Mouse (Mus musculus) limb, embryonic 13.5 days (tissue): ENCODE data around the gene Prr15. TPM values are rescaled to one million over a fixed set of nuclear protein-coding genes. Genes with fewer than 3 reads are reported as not detected.

Experiments
- ATAC-seq: fragments of 200-750 bp; cut with Nextera tagmentation; 2 replicates; pipeline ENCODE4 v1.8.0; 2017; ENCODE audit warnings: low read depth, moderate number of reproducible peaks, moderate TSS enrichment; ENCODE audit not compliant: low FRiP score
- H3K27ac ChIP-seq: fragments of 300-500 bp; sonication (generic); 2 replicates; pipeline ENCODE4 v1.5.1; 2015; ENCODE audit warnings: inconsistent platforms, mild to moderate bottlenecking, moderate library complexity
- H3K27me3 ChIP-seq: fragments of 300-500 bp; sonication (generic); 2 replicates; pipeline ENCODE4 v1.6.1; 2015; ENCODE audit warnings: mild to moderate bottlenecking, inconsistent platforms
- H3K36me3 ChIP-seq: fragments of 300-500 bp; sonication (generic); 2 replicates; pipeline ENCODE4 v1.6.1; 2015; ENCODE audit warnings: inconsistent platforms, mild to moderate bottlenecking, moderate library complexity
- H3K4me1 ChIP-seq: fragments of 300-500 bp; sonication (generic); 2 replicates; pipeline ENCODE4 v1.6.1; 2015; ENCODE audit warnings: inconsistent platforms
- H3K4me2 ChIP-seq: fragments of 300-500 bp; sonication (generic); replicated peaks from 2 replicates; pipeline ENCODE4 v1.6.1; 2015; ENCODE audit warnings: inconsistent platforms, mild to moderate bottlenecking, moderate library complexity
- H3K4me3 ChIP-seq: fragments of 300-500 bp; sonication (generic); 2 replicates; pipeline ENCODE4 v1.5.1; 2015; ENCODE audit warnings: moderate library complexity, mild to moderate bottlenecking, inconsistent platforms
- H3K9ac ChIP-seq: fragments of 300-500 bp; sonication (generic); 2 replicates; pipeline ENCODE4 v1.6.1; 2015; ENCODE audit warnings: mild to moderate bottlenecking, inconsistent platforms
- H3K9me3 ChIP-seq: fragments of 300-500 bp; sonication (generic); 2 replicates; pipeline ENCODE4 v1.6.1; 2016; ENCODE audit warnings: inconsistent platforms
- WGBS: fragments of 180-500 bp; shearing (Covaris S2); methylation state at CpG from one replicate; pipeline ENCODE4 v1.1.7; 2015; 5-methylcytosine and 5-hydroxymethylcytosine counted together
- polyA plus RNA-seq: library from polyadenylated mRNA; unstranded; fragments of >200 nt; fragmentation: Nextera tagmentation; extraction: Ambion mirVana; gene quantifications from 2 replicates; pipeline ENCODE4 v1.2.1, GENCODE M21; 2015

Gene Prr15
- 0.57 and 0.86 TPM in 2 replicates for polyA plus RNA-seq

DNA sequence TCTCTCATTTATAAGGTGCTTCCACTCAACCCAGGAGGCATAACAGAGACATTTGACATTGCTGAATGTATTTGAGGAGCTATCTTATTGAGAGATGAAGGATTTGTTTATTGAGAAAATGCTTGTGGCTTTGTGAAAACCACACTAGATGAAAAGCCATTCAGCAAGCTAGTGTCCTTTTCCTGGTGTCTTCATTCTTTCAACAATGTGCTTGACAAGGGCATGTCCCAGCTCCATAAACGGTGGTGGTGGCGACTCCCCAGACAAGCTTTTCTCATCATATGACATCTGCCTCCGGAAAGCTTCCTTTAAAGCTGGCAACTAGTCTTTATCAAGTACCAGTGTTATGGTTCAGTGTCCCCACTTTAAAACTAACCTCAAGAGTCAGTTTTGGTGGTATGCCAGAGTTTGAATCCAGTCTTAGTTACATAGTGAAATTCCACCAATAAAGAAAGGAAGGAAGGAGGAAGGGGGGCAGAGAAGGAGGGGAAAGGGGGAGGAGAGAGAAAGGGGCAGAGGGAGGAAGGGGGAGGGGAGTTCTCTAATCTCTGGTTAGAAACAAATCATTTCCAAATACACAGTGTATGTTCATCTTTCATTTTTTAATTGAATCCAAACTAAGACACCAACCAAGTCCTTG lies at the start of gene Prr15:
Prr15 (plus strand) TSS at position 590 of the 640 bp plus-strand sequence.
- no peak for ATAC-seq
- peaks cover 16% of the 10 kb centered on the region for H3K4me1 ChIP-seq
- H3K9me3 ChIP-seq, result no peaks in the 10 kb centered on the region
- H3K9ac ChIP-seq, result 0 out of 2 replicates have a peak within 1 kb of the TSS, but pooled peaks have one; percentile 51
- no peak within 1 kb of the TSS for H3K27ac ChIP-seq
- 64% methylated on average over 3 of the region's 3 CpGs for WGBS
- H3K27me3 ChIP-seq, result peaks cover 71% of the 10 kb centered on the region
- peak within 1 kb of the TSS; percentile 47 for H3K4me3 ChIP-seq
- peak within 1 kb of the TSS; percentile 94 for H3K4me2 ChIP-seq
- no peaks in the 10 kb centered on the region for H3K36me3 ChIP-seq

DNA sequence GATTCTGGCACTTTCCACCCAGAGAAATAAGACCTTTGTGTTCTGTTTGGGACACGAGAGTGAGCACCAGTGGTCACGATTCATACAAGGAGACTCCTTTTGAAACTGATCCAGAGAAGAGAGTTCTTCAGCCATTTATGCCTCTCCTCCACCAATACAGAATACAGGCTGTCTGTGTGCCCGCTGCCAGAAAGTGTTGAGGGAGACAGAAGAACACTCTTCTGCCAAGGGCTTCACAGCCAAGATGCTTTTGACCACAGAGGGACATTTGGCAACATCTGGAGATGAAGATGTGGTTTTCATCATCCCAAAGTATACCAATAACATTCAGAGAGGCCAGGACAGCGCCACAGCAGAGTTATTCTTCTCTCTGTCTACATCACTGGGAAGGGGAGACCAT lies 48.4 kb upstream of the Prr15 start:
- Histone ChIP-seq H3K9me3 (no peaks in the 10 kb centered on the region), H3K4me2 (no peak overlapping the region), H3K4me3 (no peak overlapping the region), H3K36me3 (no peaks in the 10 kb centered on the region), H3K9ac (no peak overlapping the region), H3K4me1 (peaks cover 54% of the 10 kb centered on the region), H3K27me3 (no peaks in the 10 kb centered on the region), H3K27ac (no peak overlapping the region)
- ATAC-seq, result no peak
- 89% methylated on average over 4 of the region's 4 CpGs for WGBS

DNA sequence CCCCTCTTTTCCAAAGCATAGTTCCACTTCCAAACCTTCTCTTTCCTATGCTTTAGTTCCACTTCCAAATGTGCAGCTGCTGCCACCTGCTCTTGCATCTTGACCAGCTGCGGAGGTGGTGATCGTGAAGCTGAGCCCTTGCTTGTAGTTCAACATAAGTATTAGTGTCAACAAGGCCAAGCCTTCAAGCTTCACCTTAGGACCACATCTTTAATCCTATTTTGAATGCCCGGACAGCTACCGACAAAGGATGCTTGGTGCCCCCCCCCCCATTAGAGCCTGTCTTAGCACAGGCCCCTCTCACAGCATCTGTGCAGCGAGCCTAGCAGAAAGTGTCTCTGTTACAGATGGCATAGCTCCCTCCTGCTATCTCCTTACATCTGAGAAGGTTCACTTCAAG lies 47.8 kb upstream of the Prr15 start:
- ATAC-seq, result peak; percentile 58

GRCm38 (mm10) chr6:54278613-54279012 lies 47.0 kb upstream of the Prr15 start:
- H3K9me3 ChIP-seq, result no peaks in the 10 kb centered on the region
- ATAC-seq, result no peak
- no peak overlapping the region for H3K4me3 ChIP-seq
- WGBS, result 78% methylated on average over 2 of the region's 2 CpGs
- H3K4me2 ChIP-seq, result no peak overlapping the region
- no peaks in the 10 kb centered on the region for H3K36me3 ChIP-seq
- H3K4me1 ChIP-seq, result peaks cover 41% of the 10 kb centered on the region
- H3K27ac ChIP-seq, result no peak overlapping the region; the same call in 1 of the 2 replicates
- no peak overlapping the region for H3K9ac ChIP-seq
- H3K27me3 ChIP-seq, result no peaks in the 10 kb centered on the region

More for the DNA sequence above, 47.8 kb upstream of the Prr15 start:
- 68% methylated on average over 5 of the region's 5 CpGs for WGBS
- Histone ChIP-seq H3K36me3 (no peaks in the 10 kb centered on the region), H3K27me3 (no peaks in the 10 kb centered on the region), H3K9me3 (no peaks in the 10 kb centered on the region), H3K27ac (no peak overlapping the region), H3K4me3 (no peak overlapping the region), H3K4me2 (no peak overlapping the region), H3K4me1 (peaks cover 48% of the 10 kb centered on the region), H3K9ac (no peak overlapping the region)

- 61% methylated on average over 11 of the region's 11 CpGs for WGBS
- ATAC-seq, result no peak
- no peak overlapping the region for H3K4me2 ChIP-seq
- peaks cover 33% of the 10 kb centered on the region for H3K4me1 ChIP-seq
- no peaks in the 10 kb centered on the region for H3K9me3 ChIP-seq
- no peaks in the 10 kb centered on the region for H3K36me3 ChIP-seq
- H3K4me3 ChIP-seq, result no peak overlapping the region
- H3K27ac ChIP-seq, result 0 out of 2 replicates have a peak overlapping the region, but pooled peaks have one; percentile 10
- H3K27me3 ChIP-seq, result no peaks in the 10 kb centered on the region
- no peak overlapping the region for H3K9ac ChIP-seq
Observed at GRCm38 (mm10) chr6:54279391-54279790, 46.2 kb upstream of the Prr15 start.

- Histone ChIP-seq H3K4me2 (no peak overlapping the region), H3K4me3 (no peak overlapping the region), H3K36me3 (no peaks in the 10 kb centered on the region), H3K27me3 (no peaks in the 10 kb centered on the region), H3K4me1 (peaks cover 29% of the 10 kb centered on the region), H3K27ac (no peak overlapping the region), H3K9ac (no peak overlapping the region), H3K9me3 (no peaks in the 10 kb centered on the region)
- WGBS, result 88% methylated on average over 6 of the region's 6 CpGs
- ATAC-seq, result no peak
Observed at GRCm38 (mm10) chr6:54280248-54280647, 45.4 kb upstream of the Prr15 start.

GRCm38 (mm10) chr6:54283299-54283698 lies 42.3 kb upstream of the Prr15 start:
- Histone ChIP-seq H3K4me3 (no peak overlapping the region), H3K36me3 (no peaks in the 10 kb centered on the region), H3K27ac (no peak overlapping the region), H3K9me3 (no peaks in the 10 kb centered on the region), H3K4me1 (peaks cover 19% of the 10 kb centered on the region), H3K27me3 (no peaks in the 10 kb centered on the region), H3K9ac (no peak overlapping the region), H3K4me2 (no peak overlapping the region)
- 69% methylated on average over 1 of the region's 1 CpGs for WGBS
- ATAC-seq, result no peak

- WGBS, result 84% methylated on average over 12 of the region's 12 CpGs
- Histone ChIP-seq H3K4me3 (no peak overlapping the region), H3K4me2 (no peak overlapping the region), H3K4me1 (peaks cover 12% of the 10 kb centered on the region; the same call in 1 of the 2 replicates), H3K36me3 (no peaks in the 10 kb centered on the region), H3K9ac (no peak overlapping the region), H3K27me3 (no peaks in the 10 kb centered on the region), H3K27ac (no peak overlapping the region), H3K9me3 (no peaks in the 10 kb centered on the region)
- no peak for ATAC-seq
Observed at GRCm38 (mm10) chr6:54284167-54284711, 41.4 kb upstream of the Prr15 start.

- WGBS, result 86% methylated on average over 5 of the region's 5 CpGs
- no peaks in the 10 kb centered on the region for H3K36me3 ChIP-seq
- no peaks in the 10 kb centered on the region for H3K27me3 ChIP-seq
- H3K4me2 ChIP-seq, result no peak overlapping the region
- no peaks in the 10 kb centered on the region for H3K9me3 ChIP-seq
- no peak overlapping the region for H3K4me3 ChIP-seq
- ATAC-seq, result no peak
- H3K4me1 ChIP-seq, result peaks cover 6% of the 10 kb centered on the region; the same call in 1 of the 2 replicates
- no peak overlapping the region for H3K27ac ChIP-seq
- no peak overlapping the region for H3K9ac ChIP-seq
Observed at GRCm38 (mm10) chr6:54286813-54287212, 38.8 kb upstream of the Prr15 start.

DNA sequence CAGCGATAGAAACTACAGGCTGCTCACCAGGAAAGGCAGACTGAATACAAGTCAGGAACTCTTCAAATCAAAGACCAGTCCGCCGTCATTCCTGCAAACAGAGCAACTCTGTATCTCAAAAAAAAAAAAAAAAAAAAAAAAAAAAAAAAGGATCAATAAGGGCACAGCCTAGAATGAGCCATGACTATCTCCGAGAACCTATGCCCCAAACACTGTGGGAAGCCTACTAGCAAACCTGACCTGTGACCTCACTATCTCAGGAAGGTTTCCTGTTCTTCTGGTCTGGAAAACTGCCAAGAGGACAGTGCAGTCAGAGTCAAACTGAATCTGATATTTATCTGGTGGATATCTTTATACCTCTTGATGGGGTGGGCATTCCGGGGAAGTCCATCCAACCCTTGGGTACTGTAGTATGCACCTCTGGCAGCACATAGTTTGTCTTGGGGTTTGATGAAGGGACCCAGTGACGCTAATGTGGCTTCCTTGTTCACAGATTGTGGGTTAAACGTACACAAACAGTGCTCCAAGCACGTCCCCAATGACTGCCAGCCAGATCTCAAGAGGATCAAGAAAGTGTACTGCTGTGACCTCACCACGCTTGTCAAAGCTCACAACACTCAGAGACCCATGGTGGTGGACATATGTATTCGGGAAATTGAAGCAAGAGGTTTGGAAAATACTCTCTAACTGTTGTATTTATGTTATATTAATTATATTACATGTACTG lies 35.7 kb upstream of the Prr15 start:
- WGBS, result 81% methylated on average over 10 of the region's 10 CpGs

DNA sequence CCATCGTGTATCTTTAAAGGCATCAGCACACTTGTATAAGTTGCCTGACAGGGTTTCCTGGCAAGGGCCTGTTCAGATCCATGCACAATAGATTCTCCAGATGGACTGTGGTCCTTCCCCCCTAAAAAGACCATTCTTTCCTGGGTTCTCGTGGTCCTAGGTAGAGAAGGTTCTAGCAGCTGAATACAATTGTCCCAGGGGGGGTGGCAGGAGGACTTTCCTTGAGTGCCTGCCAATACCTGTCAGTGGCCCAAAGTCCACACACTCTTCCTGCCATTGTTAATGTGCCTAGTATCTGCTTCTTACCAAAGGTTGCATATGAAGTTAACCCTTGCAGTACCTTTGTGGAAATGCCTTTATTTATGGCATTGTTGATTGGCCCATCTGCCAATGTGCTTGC lies 28.4 kb upstream of the Prr15 start:
- Histone ChIP-seq H3K27ac (no peak overlapping the region), H3K4me1 (no peaks in the 10 kb centered on the region)
- WGBS, result 75% methylated on average over 2 of the region's 2 CpGs

More for the DNA sequence above, 35.7 kb upstream of the Prr15 start:
- Histone ChIP-seq H3K27ac (no peak overlapping the region), H3K4me3 (no peak overlapping the region), H3K9me3 (no peaks in the 10 kb centered on the region), H3K36me3 (no peaks in the 10 kb centered on the region), H3K4me2 (no peak overlapping the region), H3K27me3 (no peaks in the 10 kb centered on the region), H3K9ac (no peak overlapping the region), H3K4me1 (peaks cover 6% of the 10 kb centered on the region; the same call in 1 of the 2 replicates)
- no peak for ATAC-seq

DNA sequence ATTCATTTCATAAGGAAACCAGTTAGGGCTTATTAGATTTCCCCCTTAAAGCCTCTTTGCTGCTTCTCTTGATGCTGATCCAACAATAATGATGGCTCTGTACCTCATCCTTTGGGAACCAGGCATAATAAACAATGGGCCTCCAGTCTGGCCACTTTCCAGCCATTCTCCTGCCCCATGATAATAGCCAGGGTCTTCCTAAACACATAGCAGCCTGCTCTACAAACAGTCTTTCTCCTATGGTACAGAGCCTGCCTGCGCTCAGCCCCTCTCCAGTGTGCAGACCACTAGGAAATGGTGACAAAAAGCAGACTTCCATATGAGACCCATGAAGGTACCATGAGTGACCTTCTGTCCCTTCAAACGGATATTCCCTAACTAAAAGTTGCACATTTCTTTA lies 26.2 kb upstream of the Prr15 start:
- no peak overlapping the region for H3K4me2 ChIP-seq
- peaks cover 6% of the 10 kb centered on the region for H3K36me3 ChIP-seq
- H3K4me3 ChIP-seq, result no peak overlapping the region
- H3K4me1 ChIP-seq, result peaks cover 12% of the 10 kb centered on the region; the same call in 1 of the 2 replicates
- H3K9ac ChIP-seq, result no peak overlapping the region
- H3K27me3 ChIP-seq, result no peaks in the 10 kb centered on the region
- WGBS, result 78% methylated on average over 2 of the region's 2 CpGs
- H3K9me3 ChIP-seq, result no peaks in the 10 kb centered on the region
- no peak overlapping the region for H3K27ac ChIP-seq
- no peak for ATAC-seq

More for the DNA sequence above, 28.4 kb upstream of the Prr15 start:
- Histone ChIP-seq H3K4me3 (no peak overlapping the region), H3K4me2 (no peak overlapping the region), H3K36me3 (peaks cover 6% of the 10 kb centered on the region), H3K9ac (no peak overlapping the region), H3K27me3 (no peaks in the 10 kb centered on the region), H3K9me3 (no peaks in the 10 kb centered on the region)
- ATAC-seq, result no peak
